Mouse (Mus musculus) megakaryocyte, embryonic 14.5 days (primary cell): Measurements from ENCODE around the gene Nfkb1.

Experiments
- FLI1 ChIP-seq: IDR thresholded peaks from 2 replicates; pipeline ENCODE4 v1.6.1; 2012; ENCODE audit warnings: low read length, inconsistent platforms, mixed read lengths
- GATA1 ChIP-seq: IDR thresholded peaks from 3 replicates; pipeline ENCODE4 v1.6.1; 2012; ENCODE audit warnings: mixed read lengths, low read length, inconsistent platforms, borderline replicate concordance

DNA sequence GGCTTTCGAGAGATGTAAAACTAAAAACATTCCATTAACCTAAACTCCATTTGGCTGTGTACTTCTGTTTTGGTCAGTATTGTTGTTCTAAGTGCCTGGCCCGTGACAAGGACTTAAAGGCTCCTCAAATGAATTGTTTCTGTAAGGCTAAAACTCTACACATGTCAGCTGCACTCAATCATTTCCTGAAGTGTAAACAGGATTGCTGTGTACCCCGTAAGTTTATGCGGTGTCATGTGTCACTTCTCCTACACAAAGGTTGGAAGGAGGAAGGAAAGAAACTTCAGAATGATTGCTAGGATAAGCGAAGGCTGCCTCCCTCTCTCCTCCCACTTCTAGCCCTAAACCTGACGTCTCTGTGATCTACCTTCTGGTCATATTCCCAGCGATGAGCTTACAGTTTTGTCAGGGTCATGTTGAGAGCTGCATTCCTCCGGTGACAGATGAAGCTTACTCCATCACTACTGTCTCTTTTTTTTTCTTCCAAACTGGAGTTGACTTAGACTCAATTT lies 10.0 kb downstream of the Nfkb1 start:
- TF ChIP-seq FLI1 = no peak
- no peak for TF ChIP-seq GATA1
